Mouse (Mus musculus) left cerebral cortex, postnatal 14 days (tissue): Measurements from ENCODE around the gene Antxr2. TPM values are rescaled to one million over a fixed set of nuclear protein-coding genes. Genes with fewer than 3 reads are reported as not detected.

Source experiments
- DNase-seq, 2 experiments: peaks; one replicate each; pipeline ENCODE4 v3.0.0; 2021 to 2022; ENCODE audit warnings: low spot score in 2 of 2, mixed read lengths in 1 of 2
- intact Hi-C: fragments of 180-260 bp; cut with DNase I; formaldehyde crosslinking; loops from one replicate; pipeline ENCODE4 v1.15.1; 2025
- long read RNA-seq, 2 experiments: library from polyadenylated mRNA; stranded (forward); transcript quantifications; one replicate each; pipeline ENCODE4 v2.0.0; 2021
- total RNA-seq, 2 experiments: library from RNA; stranded (reverse); gene quantifications; 2 replicates each; pipeline ENCODE4 v1.2.3; 2021

Gene Antxr2
- 1 to 10 TPM; 2.1 to 2.4 TPM for total RNA-seq
- long read RNA-seq, experiment 1, full-length matches to known transcripts: 1 of 2 reads
- long read RNA-seq, experiment 1, partial matches to known transcripts: 0 of 2 reads
- long read RNA-seq, experiment 1, other reads (novel, unspliced or antisense): 1 of 2 reads
- long read RNA-seq, experiment 2, full-length matches to known transcripts: 2 of 5 reads
- long read RNA-seq, experiment 2, partial matches to known transcripts: 0 of 5 reads
- long read RNA-seq, experiment 2, other reads (novel, unspliced or antisense): 3 of 5 reads

DNA sequence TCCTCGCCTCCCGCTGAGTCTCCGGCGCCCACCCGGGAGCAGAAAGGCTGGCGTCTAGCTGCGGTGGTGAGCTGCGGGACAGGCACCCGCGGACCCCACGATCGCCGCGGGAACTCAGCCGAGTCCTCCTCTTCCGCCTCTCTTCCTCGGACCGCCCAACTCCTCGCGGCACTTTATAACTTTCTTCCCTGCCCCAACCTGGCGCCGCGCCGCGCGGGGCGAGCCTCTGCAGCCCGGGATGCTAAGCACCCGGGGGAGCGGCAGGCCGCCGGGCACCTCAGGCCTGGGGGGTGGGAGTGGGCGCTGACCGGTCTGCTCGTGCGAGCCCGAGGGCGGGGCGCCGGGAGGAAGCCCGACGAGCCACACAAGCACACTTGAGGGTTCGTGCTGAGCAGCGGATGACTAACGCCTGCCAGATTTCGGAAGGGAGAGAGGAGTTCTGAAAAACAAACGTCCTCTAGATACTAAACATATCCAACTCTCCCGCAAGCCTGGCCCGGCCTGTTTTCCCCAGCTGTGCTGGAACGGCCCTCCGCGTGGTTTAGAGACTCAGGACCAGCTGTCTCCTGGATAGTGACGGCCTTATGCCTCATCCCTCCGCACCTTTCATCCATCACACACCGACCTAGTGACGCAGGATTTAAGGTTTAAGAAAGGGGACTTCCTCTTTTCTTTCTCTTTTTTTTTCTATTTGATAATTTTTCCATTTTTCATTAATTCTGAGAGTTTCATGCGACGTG, at the start of gene Antxr2:
Antxr2 (minus strand) TSS at position 142 of the 740 bp plus-strand sequence.
- peak; percentile 19 to 27 for DNase-seq
- intact Hi-C loops: loop anchor here (5.0 kb wide), 1 partner anchor 136 kb away; the partner anchor contains the start of gene Prdm8

DNA sequence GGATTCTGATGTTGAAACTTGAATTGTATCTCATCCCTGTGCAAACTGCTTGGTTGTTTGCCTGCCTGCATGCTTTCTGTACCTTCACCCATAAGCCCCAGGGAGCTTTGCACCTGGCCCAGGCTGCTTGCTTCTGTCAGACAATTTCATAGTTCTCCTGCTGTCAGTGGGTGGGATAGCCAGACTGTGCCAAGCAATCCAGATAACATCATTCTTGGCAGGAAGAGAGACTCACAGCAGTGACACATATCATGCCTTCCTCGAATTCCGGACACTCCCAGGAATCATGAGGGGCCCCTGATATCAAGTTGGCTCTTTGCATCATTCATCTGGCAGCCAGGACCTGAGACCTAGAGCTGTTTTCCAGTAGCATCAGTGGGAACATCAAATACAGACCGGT, 45.8 kb upstream of the Antxr2 start:
- intact Hi-C loops: no loop called here
- DNase-seq: no peak

DNA sequence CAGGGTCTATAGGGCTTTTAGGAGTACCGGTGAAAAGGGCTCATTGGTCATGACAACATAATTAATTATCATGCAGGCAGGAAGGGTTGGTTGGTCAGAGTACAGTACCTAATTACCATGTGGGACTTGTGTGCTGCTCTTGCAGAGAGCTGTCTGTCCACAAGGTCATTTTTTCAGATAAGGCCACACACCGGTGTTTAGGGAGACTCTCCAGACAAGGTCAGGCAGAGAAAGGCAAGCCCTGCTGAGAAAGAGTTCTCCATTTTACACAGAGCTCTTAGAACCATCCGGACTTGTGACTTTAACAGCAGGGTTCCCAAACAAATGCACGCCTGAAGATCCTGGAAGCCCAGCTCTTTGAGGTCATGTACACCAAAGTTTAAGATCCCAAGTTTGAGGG, 38.3 kb upstream of the Antxr2 start:
- intact Hi-C loops: no loop called here

DNA sequence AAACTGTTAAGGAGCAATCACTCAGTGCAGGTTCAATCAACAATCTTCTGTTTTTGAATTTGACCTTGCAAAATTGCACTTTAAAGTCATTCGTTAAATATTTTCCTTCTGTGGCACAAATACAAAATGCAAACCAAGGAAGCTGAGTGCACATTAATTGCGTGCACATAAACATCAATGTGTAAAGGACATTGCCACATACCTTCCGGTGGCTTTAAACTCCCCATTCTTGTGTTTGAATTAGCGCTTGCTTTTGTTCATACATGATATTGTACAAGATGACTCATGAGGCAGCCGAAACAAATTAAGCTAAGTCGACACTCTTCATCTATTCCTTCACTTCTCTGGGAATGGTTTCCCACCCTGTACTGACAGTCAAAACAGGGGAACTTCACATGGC, 24.4 kb upstream of the Antxr2 start:
- intact Hi-C loops: no loop called here
- DNase-seq: no peak

More for the DNA sequence above, 38.3 kb upstream of the Antxr2 start:
- no peak for DNase-seq

DNA sequence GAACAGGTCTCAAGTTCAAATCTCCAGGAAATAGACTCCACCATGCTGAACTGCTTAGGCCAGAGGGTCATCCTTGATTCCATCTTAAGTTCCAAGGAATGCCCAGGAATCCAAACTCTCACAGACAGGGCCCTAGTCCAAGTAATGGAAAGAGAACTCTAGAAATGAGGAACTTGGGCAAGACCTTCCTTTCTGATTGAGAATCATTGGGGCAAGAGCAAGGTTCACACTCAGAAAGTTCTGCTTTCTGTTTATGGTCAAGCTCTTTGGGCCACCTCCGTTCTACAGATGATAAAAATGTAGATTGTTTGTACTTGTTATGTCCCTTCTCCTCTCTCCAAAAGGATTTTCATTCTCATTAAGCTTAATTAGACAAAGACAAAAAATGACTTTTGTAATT, 24.0 kb upstream of the Antxr2 start:
- intact Hi-C loops: no loop called here
- no peak for DNase-seq

DNA sequence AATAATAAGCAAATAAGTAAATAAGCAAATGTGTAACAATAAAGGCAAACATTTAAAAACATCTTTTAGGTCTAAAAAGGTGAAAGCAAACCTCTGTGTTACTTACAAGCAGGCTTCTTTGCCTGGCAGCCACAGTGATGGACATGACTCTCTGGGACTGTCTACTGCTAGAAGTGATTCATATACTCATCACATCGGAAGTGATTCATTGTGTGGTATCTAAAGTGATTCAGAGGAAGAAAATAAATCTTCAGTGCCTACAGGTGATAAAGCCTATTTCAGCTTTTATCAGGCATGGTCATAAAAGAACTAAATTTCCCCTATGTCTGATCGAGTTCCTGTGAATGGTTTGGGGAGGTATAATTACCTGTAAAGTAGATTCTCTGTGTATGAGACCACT, 4.1 kb upstream of the Antxr2 start:
- intact Hi-C loops: loop anchor here (5.0 kb wide), 1 partner anchor 132 kb away; the partner anchor contains the start of gene Prdm8
- no peak for DNase-seq

DNA sequence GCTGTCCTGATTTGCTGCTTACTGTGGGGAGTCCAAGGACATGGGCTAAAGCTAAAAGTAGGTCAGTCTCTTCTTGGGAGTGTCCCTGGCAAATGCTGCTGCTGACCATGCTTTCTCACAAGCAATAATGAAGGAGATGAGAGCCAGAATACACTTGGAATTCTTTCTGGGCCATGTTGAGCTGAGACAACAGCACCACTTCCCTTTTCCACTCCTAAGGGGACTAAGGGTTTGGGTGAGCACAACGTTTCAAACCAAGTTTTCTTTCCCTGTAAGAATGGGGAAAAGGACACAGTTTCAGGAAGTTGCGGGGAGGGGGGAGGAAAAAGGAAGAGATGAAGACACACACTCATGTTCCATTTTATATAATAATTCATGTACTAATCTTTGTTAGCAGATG, 3.4 kb upstream of the Antxr2 start:
- DNase-seq: no peak
- intact Hi-C loops: loop anchor here (5.0 kb wide), 1 partner anchor 133 kb away; the partner anchor contains the start of gene Prdm8

DNA sequence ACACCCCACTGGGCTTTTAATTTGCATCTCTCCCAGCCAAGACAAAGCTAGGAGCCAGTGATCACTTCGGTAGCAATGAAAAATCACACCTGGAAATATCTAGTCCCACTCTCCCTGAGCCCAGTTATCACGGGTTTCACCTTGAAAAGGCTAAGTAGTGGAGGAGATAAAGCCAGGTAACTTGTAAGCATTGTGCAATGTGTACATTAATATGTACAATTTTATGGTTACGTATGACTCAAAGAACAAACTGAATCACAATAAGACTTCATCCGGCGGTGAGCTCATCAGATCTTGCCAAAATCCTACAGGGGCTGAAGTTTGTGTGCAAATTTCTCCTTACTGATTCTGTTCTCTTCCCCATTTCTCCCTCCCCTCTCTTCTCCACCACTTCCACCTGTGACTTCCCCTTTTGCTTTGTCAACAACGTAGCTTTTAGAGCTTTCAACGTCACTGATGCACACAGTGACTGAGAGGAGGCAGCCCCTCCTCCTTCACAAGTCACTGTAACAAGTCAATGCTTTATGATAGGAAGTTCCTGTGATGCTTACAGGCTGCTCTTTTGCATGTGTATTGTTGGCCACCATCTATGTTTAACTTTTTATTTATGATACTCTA, 2.1 kb upstream of the Antxr2 start:
- intact Hi-C loops: loop anchor here (5.0 kb wide), 1 partner anchor 134 kb away; the partner anchor contains the start of gene Prdm8
- DNase-seq: no peak

- intact Hi-C loops: loop anchor here (5.0 kb wide), 1 partner anchor 137 kb away; the partner anchor contains the start of gene Prdm8
- peak in 1 of 2 experiments; percentile 14 for DNase-seq
Measured at GRCm38 (mm10) chr5:98030091-98030901, 547 bp downstream of the Antxr2 start.

DNA sequence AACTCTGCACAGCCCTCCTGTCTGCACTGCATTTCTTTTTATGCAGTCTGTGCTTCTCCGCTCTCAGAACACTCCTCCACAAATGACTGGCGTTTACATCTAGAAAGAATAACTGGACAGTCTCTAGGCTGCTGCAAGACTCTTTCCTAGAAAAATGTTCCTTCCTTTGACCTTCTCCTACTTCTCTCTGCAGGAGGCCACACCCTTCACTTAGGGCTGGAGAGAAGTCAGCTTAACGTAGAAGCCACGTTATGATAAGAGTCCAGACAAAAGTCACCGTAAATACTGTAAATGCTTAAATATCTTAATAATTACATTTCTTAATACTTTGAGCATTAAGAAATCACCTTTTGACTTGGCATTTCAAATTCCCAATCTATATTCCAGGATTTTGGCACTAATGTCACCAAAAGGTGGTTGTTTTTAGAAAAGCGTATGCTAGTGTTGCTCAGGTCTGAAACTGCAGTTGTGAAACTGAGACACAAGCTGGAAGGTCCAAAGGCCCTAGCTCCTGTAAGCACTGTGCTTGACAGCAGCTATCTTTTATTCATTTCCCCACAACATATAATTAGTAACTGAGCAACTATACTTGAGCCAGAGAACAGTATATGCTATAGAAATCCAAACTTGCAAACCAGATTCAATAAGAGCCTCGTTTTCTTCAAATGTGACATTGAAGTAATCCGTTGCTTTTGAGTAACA, 3.0 kb downstream of the Antxr2 start:
- intact Hi-C loops: no loop called here
- no peak for DNase-seq

DNA sequence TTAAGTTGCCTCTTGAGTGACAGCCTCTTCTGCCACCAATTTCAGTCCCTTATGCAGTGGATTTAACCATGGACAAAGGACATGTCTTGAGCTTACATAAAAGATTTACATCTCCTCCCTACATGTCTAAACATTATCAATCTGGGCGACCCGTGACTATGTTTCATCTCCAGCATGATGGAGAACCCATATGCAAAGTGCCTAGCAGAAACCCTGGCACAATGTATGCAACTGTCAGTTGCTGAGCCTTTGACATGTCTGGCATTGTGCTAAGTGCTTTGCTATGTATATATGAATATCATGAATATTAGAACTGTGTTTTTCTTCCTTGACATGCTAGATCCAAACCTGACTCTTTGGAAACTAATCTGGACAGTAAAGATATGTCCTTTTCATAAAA, 4.9 kb downstream of the Antxr2 start:
- intact Hi-C loops: no loop called here
- DNase-seq: no peak

DNA sequence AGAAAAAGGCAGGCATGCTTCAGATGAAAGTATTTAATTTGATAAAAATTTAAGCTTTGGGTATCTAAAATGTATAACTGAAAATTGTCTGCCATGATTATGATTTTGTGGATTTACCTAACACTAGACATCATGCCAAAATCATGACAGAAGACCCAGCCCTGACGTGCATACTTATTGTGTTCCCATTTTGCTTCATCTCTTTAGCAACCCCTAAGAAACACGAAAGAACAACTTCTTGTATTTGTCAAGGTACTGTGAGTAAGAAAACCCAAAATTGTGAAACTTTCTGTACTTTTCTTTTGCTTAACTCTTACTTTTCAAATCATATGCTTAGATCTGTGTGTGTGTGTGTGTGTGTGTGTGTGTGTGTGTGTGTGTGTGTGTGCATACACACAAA, 6.3 kb downstream of the Antxr2 start:
- DNase-seq: no peak

GRCm38 (mm10) chr5:98021518-98021917, 9.3 kb downstream of the Antxr2 start:
- no peak for DNase-seq
- intact Hi-C loops: no loop called here

More for the DNA sequence above, 6.3 kb downstream of the Antxr2 start:
- intact Hi-C loops: no loop called here

DNA sequence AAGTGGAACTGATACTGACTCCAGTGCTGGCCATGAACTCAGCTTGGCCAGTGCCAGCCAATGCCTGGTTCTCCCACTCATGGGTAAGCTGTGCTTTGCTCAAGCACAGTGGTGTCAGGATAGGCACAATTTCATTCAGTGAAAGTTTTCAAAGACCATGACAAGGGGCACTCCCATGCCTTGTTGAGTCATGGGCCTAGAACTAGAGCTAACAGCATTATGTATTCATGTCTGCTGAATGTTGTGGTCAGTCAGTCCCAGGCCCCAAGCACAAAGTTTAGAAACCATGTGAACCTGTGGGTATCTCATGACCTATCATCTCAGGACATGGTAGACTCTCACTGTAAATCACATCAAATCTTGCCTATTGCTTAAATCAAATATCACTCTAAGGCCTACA, 10.2 kb downstream of the Antxr2 start:
- DNase-seq: no peak
- intact Hi-C loops: no loop called here

DNA sequence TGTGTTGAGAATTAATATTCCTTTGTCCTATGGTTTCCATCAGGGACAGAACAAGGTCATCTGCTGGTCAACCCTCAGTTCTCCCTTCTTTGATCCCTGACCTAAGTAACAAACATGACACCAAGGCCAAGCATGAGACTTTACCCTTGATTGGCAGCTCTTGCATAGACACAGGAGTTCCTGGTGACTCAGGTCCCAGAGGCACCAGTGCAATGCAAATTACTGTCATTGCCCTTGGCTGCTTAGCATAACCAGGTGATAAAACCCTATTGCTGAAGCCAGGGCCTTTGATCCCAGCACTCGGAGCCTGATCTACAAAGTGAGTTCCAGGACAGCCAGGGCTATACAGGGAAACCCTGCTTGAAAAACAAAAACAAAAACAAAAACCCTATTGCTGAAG, 11.4 kb downstream of the Antxr2 start:
- DNase-seq: no peak
- intact Hi-C loops: no loop called here

DNA sequence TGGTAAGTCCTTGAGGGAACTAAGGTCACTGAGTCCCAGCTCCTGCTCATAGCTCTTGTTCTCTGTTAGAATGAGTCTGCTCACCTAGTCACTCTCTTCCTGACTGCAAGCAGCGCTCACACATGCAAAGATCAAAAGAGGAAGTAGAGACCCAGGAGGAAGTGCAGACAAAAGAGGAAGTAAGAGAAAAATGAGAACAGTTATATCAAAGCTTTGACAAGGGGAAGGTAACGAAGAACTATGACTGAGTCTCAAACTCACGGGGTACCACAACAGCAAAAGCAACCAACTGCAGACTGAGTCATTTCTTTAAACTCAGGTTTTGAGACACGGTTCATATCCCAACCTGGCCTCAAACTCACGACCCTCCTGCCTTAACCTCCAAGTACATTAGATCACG, 12.7 kb downstream of the Antxr2 start:
- no peak for DNase-seq
- intact Hi-C loops: no loop called here

DNA sequence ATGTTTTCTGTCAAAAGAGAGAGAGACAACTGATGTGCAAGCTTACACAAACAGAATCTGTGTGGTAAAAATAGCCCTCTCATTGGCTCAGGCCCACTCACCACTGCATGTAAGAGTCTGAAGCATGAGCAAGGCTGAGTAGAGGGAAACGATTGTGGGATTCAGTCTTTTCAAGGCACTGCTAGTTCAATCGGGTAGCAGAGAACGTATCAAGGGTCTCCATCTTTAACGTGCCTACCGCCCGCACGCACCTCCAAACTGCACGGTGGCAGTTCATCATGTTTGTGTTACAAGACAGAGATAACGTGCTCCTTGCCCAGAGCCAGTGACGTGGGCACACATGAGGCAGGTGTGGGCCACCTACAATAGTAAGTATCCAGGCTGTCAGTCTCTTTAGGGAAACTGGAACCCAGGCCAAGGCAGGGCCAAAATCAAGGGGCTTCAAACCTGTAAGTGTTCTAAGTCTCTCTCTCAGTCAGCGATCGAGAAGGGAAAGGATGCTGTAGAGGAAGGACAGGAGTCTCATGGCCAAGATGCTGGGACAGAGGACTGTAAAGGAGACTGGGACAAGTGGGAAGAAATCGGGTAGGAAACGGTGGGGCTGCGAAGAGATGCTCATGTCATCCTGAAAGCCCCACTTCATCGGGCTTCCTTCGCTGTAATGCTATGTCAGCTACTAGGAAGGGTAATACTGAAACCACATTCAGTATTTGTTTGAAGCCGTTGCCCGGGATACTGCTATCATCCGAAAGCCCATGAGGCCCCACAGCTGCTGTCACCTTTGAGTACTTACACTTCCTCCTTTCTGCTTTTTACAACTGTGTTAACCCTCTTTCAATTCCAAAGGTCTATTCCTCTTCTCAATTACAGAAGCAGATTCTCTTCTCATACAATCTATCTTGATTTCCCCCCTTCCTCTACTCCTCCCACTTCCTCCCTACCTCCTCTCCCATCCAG, 14.3 kb downstream of the Antxr2 start:
- intact Hi-C loops: no loop called here
- DNase-seq: peak in 1 of 2 experiments; percentile 17

DNA sequence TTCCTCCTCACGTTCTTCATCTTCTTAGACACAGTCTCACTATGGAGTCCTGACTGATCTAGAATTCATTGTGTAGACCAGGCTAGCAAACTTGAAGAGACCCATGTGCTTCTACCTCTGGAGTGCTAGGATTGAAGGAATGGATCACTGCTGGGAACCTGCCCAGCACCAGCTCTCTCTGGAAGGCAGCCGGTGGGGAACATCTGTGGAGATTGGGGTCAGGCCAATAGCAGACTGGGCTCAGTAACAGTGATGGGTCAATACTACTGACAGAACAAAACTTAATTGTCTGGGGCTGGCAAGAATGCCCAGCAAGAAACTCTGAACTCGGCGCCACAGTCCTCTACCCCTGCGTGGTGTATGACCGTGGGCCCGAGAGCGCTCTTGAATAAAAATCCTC, 25.1 kb downstream of the Antxr2 start:
- intact Hi-C loops: no loop called here
- DNase-seq: no peak
